Mouse (Mus musculus): ENCODE data around the gene Slc12a4. TPM values are rescaled to one million over a fixed set of nuclear protein-coding genes. Genes with fewer than 3 reads are reported as not detected.
A peak's percentile ranks its signal among the peaks of the same experiment; 100 is the strongest.

Gene Slc12a4
- polyA plus RNA-seq, 1 experiment from 2014 or later = 37.7 TPM

- H3K36me3 ChIP-seq = peaks cover 28% of the 10 kb centered on the region
- no peaks in the 10 kb centered on the region for H3K9me3 ChIP-seq (replicated peaks)
- no peaks in the 10 kb centered on the region for H3K27me3 ChIP-seq (ENCODE audit: low read depth, poor library complexity, severe bottlenecking)
- H3K4me1 ChIP-seq = peaks cover 33% of the 10 kb centered on the region
- H3K27ac ChIP-seq = peak overlapping the region; percentile 89
- peak overlapping the region; percentile 83 for H3K4me3 ChIP-seq
- peak; percentile 44 for DNase-seq (ENCODE audit: low spot score)
- WGBS = 1% methylated on average over 33 of the region's 33 CpGs
Observed at GRCm38 (mm10) chr8:105937496-105938305, 28.2 kb downstream of the Slc12a4 start.

- H3K4me1 ChIP-seq = peaks cover 33% of the 10 kb centered on the region
- H3K27me3 ChIP-seq (ENCODE audit: low read depth, poor library complexity, severe bottlenecking) = no peaks in the 10 kb centered on the region
- no peaks in the 10 kb centered on the region for H3K9me3 ChIP-seq (replicated peaks)
- peak overlapping the region; percentile 89 for H3K27ac ChIP-seq
- H3K4me3 ChIP-seq = peak overlapping the region; percentile 83
- WGBS = under 1% methylated on average over 30 of the region's 30 CpGs
- peak; percentile 90 for DNase-seq (ENCODE audit: low spot score)
- peaks cover 25% of the 10 kb centered on the region for H3K36me3 ChIP-seq
Observed at GRCm38 (mm10) chr8:105936866-105937475, 28.9 kb downstream of the Slc12a4 start.

- Histone ChIP-seq H3K9me3 (replicated peaks) (no peaks in the 10 kb centered on the region), H3K4me3 (peak overlapping the region; percentile 83), H3K36me3 (peaks cover 24% of the 10 kb centered on the region), H3K4me1 (peaks cover 33% of the 10 kb centered on the region), H3K27me3 (ENCODE audit: low read depth, poor library complexity, severe bottlenecking) (no peaks in the 10 kb centered on the region), H3K27ac (peak overlapping the region; percentile 89)
- 38% methylated on average over 7 of the region's 7 CpGs for WGBS
- no peak for DNase-seq (ENCODE audit: low spot score)
Observed at GRCm38 (mm10) chr8:105935863-105936603, 29.9 kb downstream of the Slc12a4 start.

GRCm38 (mm10) chr8:105935105-105935504 lies 30.8 kb downstream of the Slc12a4 start:
- H3K4me1 ChIP-seq = peaks cover 33% of the 10 kb centered on the region
- no peaks in the 10 kb centered on the region for H3K9me3 ChIP-seq (replicated peaks)
- DNase-seq (ENCODE audit: low spot score) = no peak
- H3K27me3 ChIP-seq (ENCODE audit: low read depth, poor library complexity, severe bottlenecking) = no peaks in the 10 kb centered on the region
- no peak overlapping the region for H3K27ac ChIP-seq
- 88% methylated on average over 6 of the region's 6 CpGs for WGBS
- no peak overlapping the region for H3K4me3 ChIP-seq
- peaks cover 26% of the 10 kb centered on the region for H3K36me3 ChIP-seq

GRCm38 (mm10) chr8:105933762-105934161 lies 32.1 kb downstream of the Slc12a4 start, which contains the start of gene Ctrl:
Gene Ctrl, minus strand, starts transcription at chr8:105933862.
- no peak within 1 kb of the TSS for H3K27ac ChIP-seq
- WGBS = 83% methylated on average over 2 of the region's 2 CpGs
- H3K27me3 ChIP-seq (ENCODE audit: low read depth, poor library complexity, severe bottlenecking) = no peaks in the 10 kb centered on the region
- no peaks in the 10 kb centered on the region for H3K9me3 ChIP-seq (replicated peaks)
- no peak for DNase-seq (ENCODE audit: low spot score)
- H3K4me1 ChIP-seq = peaks cover 33% of the 10 kb centered on the region
- H3K4me3 ChIP-seq = no peak within 1 kb of the TSS
- H3K36me3 ChIP-seq = peaks cover 26% of the 10 kb centered on the region

GRCm38 (mm10) chr8:105932525-105932924 lies 33.4 kb downstream of the Slc12a4 start:
- Histone ChIP-seq H3K27ac (no peak overlapping the region), H3K4me1 (peaks cover 23% of the 10 kb centered on the region), H3K36me3 (peaks cover 27% of the 10 kb centered on the region), H3K9me3 (replicated peaks) (no peaks in the 10 kb centered on the region), H3K27me3 (ENCODE audit: low read depth, poor library complexity, severe bottlenecking) (no peaks in the 10 kb centered on the region), H3K4me3 (no peak overlapping the region)
- 94% methylated on average over 11 of the region's 11 CpGs for WGBS
- DNase-seq (ENCODE audit: low spot score) = no peak

GRCm38 (mm10) chr8:105931271-105931670 lies 34.6 kb downstream of the Slc12a4 start:
- 95% methylated on average over 3 of the region's 3 CpGs for WGBS
- H3K4me1 ChIP-seq = peaks cover 13% of the 10 kb centered on the region
- peaks cover 32% of the 10 kb centered on the region for H3K36me3 ChIP-seq
- no peaks in the 10 kb centered on the region for H3K9me3 ChIP-seq (replicated peaks)
- H3K27ac ChIP-seq = no peak overlapping the region
- no peak for DNase-seq (ENCODE audit: low spot score)
- no peaks in the 10 kb centered on the region for H3K27me3 ChIP-seq (ENCODE audit: low read depth, poor library complexity, severe bottlenecking)
- H3K4me3 ChIP-seq = no peak overlapping the region

- Histone ChIP-seq H3K27me3 (ENCODE audit: low read depth, poor library complexity, severe bottlenecking) (no peaks in the 10 kb centered on the region), H3K27ac (peak overlapping the region; percentile 72), H3K36me3 (peaks cover 36% of the 10 kb centered on the region), H3K9me3 (replicated peaks) (no peaks in the 10 kb centered on the region), H3K4me3 (no peak overlapping the region), H3K4me1 (peaks cover 6% of the 10 kb centered on the region)
- DNase-seq (ENCODE audit: low spot score) = peak; percentile 90
- WGBS = 15% methylated on average over 8 of the region's 8 CpGs
Observed at GRCm38 (mm10) chr8:105930602-105931001, 35.3 kb downstream of the Slc12a4 start.

- H3K9me3 ChIP-seq (replicated peaks) = no peaks in the 10 kb centered on the region
- no peak for DNase-seq (ENCODE audit: low spot score)
- 72% methylated on average over 3 of the region's 3 CpGs for WGBS
- H3K4me3 ChIP-seq = no peak overlapping the region
- no peaks in the 10 kb centered on the region for H3K27me3 ChIP-seq (ENCODE audit: low read depth, poor library complexity, severe bottlenecking)
- no peaks in the 10 kb centered on the region for H3K4me1 ChIP-seq
- peaks cover 40% of the 10 kb centered on the region for H3K36me3 ChIP-seq
- no peak overlapping the region for H3K27ac ChIP-seq
Observed at GRCm38 (mm10) chr8:105925123-105925522, 40.8 kb downstream of the Slc12a4 start.

GRCm38 (mm10) chr8:105919390-105919789 lies 46.5 kb downstream of the Slc12a4 start:
- Histone ChIP-seq H3K27ac (no peak overlapping the region), H3K4me1 (no peaks in the 10 kb centered on the region), H3K36me3 (peaks cover 61% of the 10 kb centered on the region), H3K27me3 (ENCODE audit: low read depth, poor library complexity, severe bottlenecking) (no peaks in the 10 kb centered on the region), H3K4me3 (no peak overlapping the region), H3K9me3 (replicated peaks) (no peaks in the 10 kb centered on the region)
- no peak for DNase-seq (ENCODE audit: low spot score)
- 93% methylated on average over 3 of the region's 3 CpGs for WGBS

GRCm38 (mm10) chr8:105900941-105901616 lies 64.8 kb downstream of the Slc12a4 start:
- Histone ChIP-seq H3K4me1 (peaks cover 9% of the 10 kb centered on the region), H3K36me3 (no peaks in the 10 kb centered on the region; the same call in 1 of the 2 replicates), H3K9me3 (replicated peaks) (no peaks in the 10 kb centered on the region), H3K27ac (peak overlapping the region; percentile 94), H3K4me3 (peak overlapping the region; percentile 77), H3K27me3 (ENCODE audit: low read depth, poor library complexity, severe bottlenecking) (no peaks in the 10 kb centered on the region)
- 42% methylated on average over 16 of the region's 16 CpGs for WGBS
- DNase-seq (ENCODE audit: low spot score) = no peak

- Histone ChIP-seq H3K27ac (peak within 1 kb of the TSS; percentile 94), H3K36me3 (no peaks in the 10 kb centered on the region; the same call in 1 of the 2 replicates), H3K4me3 (peak within 1 kb of the TSS; percentile 77), H3K27me3 (ENCODE audit: low read depth, poor library complexity, severe bottlenecking) (no peaks in the 10 kb centered on the region), H3K4me1 (peaks cover 9% of the 10 kb centered on the region), H3K9me3 (replicated peaks) (no peaks in the 10 kb centered on the region)
- WGBS = under 1% methylated on average over 68 of the region's 68 CpGs
- peak; percentile 96 for DNase-seq (ENCODE audit: low spot score)
Observed at GRCm38 (mm10) chr8:105900180-105900940, 65.5 kb downstream of the Slc12a4 start, which contains the start of gene Pskh1. Gene Pskh1, plus strand, starts transcription at chr8:105900441.

Measured in limb, embryonic 10.5 days (tissue).